Mouse (Mus musculus) lung, postnatal 25 days (tissue): ENCODE measurements around the gene Cd2.

Source experiments
- DNase-seq: peaks from one replicate; pipeline ENCODE4 v3.0.0; 2022; ENCODE audit warnings: low spot score

The Cd2 gene

DNA sequence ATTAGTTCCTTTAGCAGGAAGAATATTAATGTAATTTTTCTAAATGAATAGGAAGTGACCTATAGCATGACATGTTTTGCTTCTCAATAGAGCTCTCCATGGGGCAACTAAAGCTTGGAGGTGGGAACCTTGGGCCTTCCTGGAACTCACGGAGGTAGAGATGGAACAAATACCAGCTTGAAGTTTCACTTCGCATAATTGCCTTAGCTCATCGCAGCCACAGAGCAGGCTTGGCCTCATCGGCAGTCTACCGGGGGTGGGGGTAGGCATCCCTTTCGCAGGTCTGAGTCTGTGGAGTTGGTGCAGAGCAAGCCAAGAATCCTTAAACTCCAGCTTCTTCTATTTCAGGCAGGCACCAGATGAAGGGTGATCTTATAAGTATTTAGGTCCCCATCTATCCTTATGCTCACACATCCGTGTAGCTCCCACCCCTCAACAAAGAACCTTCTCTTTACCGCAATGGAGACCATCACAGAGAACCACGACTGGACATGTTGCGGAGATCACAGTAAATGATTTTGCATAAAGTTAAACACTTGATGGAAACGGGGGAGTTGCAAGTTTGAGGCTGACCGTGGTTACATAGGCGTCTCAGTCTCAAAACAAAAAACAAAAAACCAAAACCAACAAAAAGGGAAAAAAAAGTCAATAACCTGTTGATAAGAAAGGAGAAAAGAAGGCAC is 58.7 kb downstream of the Cd2 start:
- DNase-seq, result no peak

GRCm38 (mm10) chr3:101228066-101228465 is 59.7 kb downstream of the Cd2 start:
- no peak for DNase-seq
